Mouse (Mus musculus) erythroblast, embryonic 14.5 days (primary cell): ENCODE measurements around the gene Tle6.

Experiments
- GATA1 ChIP-seq: IDR thresholded peaks from 2 replicates; pipeline ENCODE4 v1.6.1; 2012; ENCODE audit warnings: low read length, inconsistent platforms, mixed read lengths
- TAL1 ChIP-seq: IDR thresholded peaks from 3 replicates; pipeline ENCODE4 v1.6.1; 2012; ENCODE audit warnings: low read length, inconsistent platforms, mixed read lengths

DNA sequence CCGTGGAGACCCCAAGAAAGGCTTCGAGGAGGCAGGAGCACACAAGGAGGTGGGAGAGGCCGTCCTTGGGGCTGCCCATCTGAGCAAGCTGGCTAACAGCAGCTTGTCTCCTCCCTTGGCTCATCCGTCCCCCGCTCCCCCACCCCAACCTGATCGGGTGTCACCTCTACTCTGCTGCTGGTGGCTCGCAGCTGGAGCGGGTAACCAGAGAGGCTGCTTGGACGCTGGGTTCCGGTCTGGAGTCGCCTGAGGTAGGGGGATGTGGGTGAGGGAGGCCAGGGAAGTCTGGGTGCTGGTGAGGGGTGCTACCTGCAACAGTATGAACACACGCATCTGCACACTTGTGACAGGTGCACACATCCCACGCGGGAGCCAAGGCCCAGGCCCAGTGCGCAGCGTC is 27.5 kb upstream of the Tle6 start, which contains the start of gene Ankrd24:
- TF ChIP-seq GATA1 (no peak), TAL1 (no peak)
